Mouse (Mus musculus) neural tube, embryonic 12.5 days (tissue): ENCODE results near the gene Gpc5. TPM values are rescaled to one million over a fixed set of nuclear protein-coding genes. Genes with fewer than 3 reads are reported as not detected.

Source experiments
- ATAC-seq: fragments of 200-750 bp; cut with Nextera tagmentation; 2 replicates; pipeline ENCODE4 v1.8.0; 2017; ENCODE audit warnings: low read depth, mild to moderate bottlenecking, moderate TSS enrichment, moderate library complexity; ENCODE audit not compliant: low FRiP score
- H3K27ac ChIP-seq: fragments of 300-500 bp; sonication (generic); 2 replicates; pipeline ENCODE4 v1.5.1; 2016
- H3K27me3 ChIP-seq: fragments of 300-500 bp; sonication (generic); replicated peaks from 2 replicates; pipeline ENCODE4 v1.6.1; 2016; ENCODE audit warnings: mild to moderate bottlenecking
- H3K36me3 ChIP-seq: fragments of 300-500 bp; sonication (generic); 2 replicates; pipeline ENCODE4 v1.6.1; 2016; ENCODE audit warnings: mild to moderate bottlenecking
- H3K4me1 ChIP-seq: fragments of 300-500 bp; sonication (generic); 2 replicates; pipeline ENCODE4 v1.6.1; 2016
- H3K4me2 ChIP-seq: fragments of 300-500 bp; sonication (generic); replicated peaks from 2 replicates; pipeline ENCODE4 v1.6.1; 2016; ENCODE audit warnings: mild to moderate bottlenecking
- H3K4me3 ChIP-seq: fragments of 300-500 bp; sonication (generic); 2 replicates; pipeline ENCODE4 v1.5.1; 2016
- H3K9ac ChIP-seq: fragments of 300-500 bp; sonication (generic); 2 replicates; pipeline ENCODE4 v1.6.1; 2016; ENCODE audit warnings: mild to moderate bottlenecking
- H3K9me3 ChIP-seq: fragments of 300-500 bp; sonication (generic); 2 replicates; pipeline ENCODE4 v1.6.1; 2016; ENCODE audit warnings: mild to moderate bottlenecking
- WGBS: fragments of 180-500 bp; shearing (Covaris S2); methylation state at CpG from one replicate; pipeline ENCODE4 v1.1.7; 2016; 5-methylcytosine and 5-hydroxymethylcytosine counted together
- polyA plus RNA-seq: library from polyadenylated mRNA; unstranded; fragments of >200 nt; fragmentation: Nextera tagmentation; extraction: Ambion mirVana; gene quantifications from 2 replicates; pipeline ENCODE4 v1.2.1, GENCODE M21; 2016

Gene Gpc5
- polyA plus RNA-seq, 1 experiment from 2014 or later = 1.8 TPM

DNA sequence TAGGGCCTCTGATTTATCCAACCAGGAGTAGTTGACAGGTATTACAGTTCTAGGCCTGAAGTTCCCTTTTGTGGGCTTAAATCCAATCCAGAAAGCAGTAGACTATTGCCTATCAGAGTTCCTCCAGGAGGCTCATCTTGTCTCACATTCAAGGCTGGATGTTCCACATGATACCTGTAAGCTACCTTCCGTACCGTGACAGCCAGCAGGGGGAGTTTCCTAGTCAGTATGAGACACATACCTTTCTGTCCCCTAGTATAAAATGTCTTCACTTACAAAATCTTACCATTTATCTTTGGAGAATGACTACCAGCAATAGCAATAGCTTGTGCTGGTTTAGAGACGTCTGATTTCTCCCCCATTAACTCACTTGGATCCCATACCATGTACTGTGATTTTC lies 56.8 kb downstream of the Gpc5 start:
- H3K4me1 ChIP-seq = no peaks in the 10 kb centered on the region
- H3K9ac ChIP-seq = no peak overlapping the region
- H3K4me3 ChIP-seq = no peak overlapping the region
- 85% methylated on average over 3 of the region's 3 CpGs for WGBS
- H3K4me2 ChIP-seq = no peak overlapping the region
- no peaks in the 10 kb centered on the region for H3K9me3 ChIP-seq
- ATAC-seq = no peak
- no peaks in the 10 kb centered on the region for H3K36me3 ChIP-seq
- no peak overlapping the region for H3K27ac ChIP-seq
- H3K27me3 ChIP-seq = no peaks in the 10 kb centered on the region

DNA sequence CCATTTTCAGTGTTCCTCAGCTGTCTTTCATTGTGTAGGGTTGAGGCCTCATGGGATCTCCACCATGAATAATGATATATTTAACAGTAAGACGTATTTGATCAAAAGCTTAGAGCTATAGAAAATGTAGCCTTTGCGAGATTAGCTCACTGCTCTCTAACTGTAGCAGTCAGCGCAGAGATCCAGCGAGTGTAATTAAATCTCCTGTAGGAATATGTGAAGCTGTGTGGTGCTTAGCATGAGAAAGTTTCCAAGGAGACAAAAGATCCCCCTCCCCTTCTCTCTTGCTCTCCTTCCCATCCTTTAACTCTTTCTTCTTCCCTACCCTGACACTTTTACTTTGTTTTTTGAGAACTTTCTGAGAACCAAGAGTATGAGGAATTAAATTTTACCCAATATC lies 64.6 kb downstream of the Gpc5 start:
- H3K36me3 ChIP-seq = no peaks in the 10 kb centered on the region
- no peak overlapping the region for H3K4me2 ChIP-seq
- H3K9ac ChIP-seq = no peak overlapping the region
- no peak for ATAC-seq
- H3K27ac ChIP-seq = no peak overlapping the region
- H3K4me1 ChIP-seq = no peaks in the 10 kb centered on the region
- no peaks in the 10 kb centered on the region for H3K27me3 ChIP-seq
- no peak overlapping the region for H3K4me3 ChIP-seq
- 77% methylated on average over 4 of the region's 4 CpGs for WGBS
- no peaks in the 10 kb centered on the region for H3K9me3 ChIP-seq

DNA sequence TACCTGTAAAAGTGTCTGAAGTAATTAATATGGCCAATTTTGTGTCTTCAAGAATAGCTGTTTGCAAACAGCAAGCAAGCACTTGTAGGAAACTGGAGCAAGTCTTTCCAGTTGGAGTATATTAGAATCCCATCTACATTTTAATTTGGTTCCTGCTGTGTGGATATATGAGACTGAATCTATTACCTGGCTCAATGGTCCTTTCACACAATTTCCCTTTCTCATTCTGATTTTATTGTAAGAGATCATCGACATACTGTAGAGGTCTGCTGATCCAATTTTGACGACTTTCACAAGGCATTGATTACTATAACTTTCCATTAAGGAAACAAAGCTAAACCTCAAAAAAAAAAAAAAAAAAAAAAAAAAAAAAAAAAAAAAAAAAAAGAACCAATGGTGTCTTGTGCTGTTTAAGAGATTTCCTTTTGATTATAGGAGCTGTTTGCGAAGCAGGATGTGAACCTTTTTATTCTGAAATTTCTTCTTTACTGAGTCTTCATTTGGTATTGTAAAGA lies 85.4 kb downstream of the Gpc5 start:
- Histone ChIP-seq H3K4me3 (no peak overlapping the region), H3K27me3 (no peaks in the 10 kb centered on the region), H3K9me3 (no peaks in the 10 kb centered on the region), H3K9ac (no peak overlapping the region), H3K27ac (no peak overlapping the region), H3K4me2 (no peak overlapping the region), H3K4me1 (no peaks in the 10 kb centered on the region), H3K36me3 (no peaks in the 10 kb centered on the region)
- WGBS = 56% methylated on average over 3 of the region's 3 CpGs
- ATAC-seq = no peak

DNA sequence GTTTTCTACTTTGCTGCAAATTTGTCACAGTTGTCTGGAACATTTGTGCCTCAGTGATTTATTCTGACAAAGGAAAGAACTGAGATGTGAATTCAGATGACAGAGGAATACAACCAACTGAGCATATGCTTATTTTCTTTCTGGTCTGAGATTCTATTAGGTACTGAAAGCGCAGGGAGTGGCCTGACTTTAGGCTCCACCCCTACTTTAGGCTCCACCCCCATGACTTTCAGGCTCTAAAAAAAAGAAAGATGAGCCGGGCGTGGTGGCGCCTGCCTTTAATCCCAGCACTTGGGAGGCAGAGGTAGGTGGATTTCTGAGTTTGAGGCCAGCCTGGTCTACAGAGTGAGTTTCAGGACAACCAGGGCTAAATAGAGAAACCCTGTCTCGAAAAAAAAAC lies 87.9 kb downstream of the Gpc5 start:
- WGBS = 73% methylated on average over 5 of the region's 5 CpGs
- no peak overlapping the region for H3K4me2 ChIP-seq
- H3K4me3 ChIP-seq = no peak overlapping the region
- no peak overlapping the region for H3K27ac ChIP-seq
- no peaks in the 10 kb centered on the region for H3K4me1 ChIP-seq
- H3K9me3 ChIP-seq = no peaks in the 10 kb centered on the region
- no peak for ATAC-seq
- no peaks in the 10 kb centered on the region for H3K27me3 ChIP-seq
- no peak overlapping the region for H3K9ac ChIP-seq
- H3K36me3 ChIP-seq = no peaks in the 10 kb centered on the region

DNA sequence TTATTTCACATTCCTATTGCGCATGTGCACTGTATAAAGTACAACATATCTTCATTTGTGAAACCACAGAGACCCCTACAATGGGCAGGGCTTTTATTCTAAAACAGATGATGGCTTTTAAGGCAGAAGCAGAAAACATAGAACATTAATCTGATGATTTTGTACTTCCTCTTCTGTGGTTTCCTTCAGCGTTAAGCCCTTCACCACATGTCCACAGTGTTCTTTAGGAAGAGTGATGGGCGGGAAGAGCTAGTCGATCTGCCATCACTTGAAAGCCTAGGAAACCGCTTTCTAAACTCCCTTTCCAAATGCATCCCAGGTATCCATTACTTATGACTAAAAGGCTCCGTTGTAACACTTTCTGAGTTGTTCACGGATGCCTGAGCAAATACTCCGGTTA lies 96.2 kb downstream of the Gpc5 start:
- no peak overlapping the region for H3K27ac ChIP-seq
- no peaks in the 10 kb centered on the region for H3K4me1 ChIP-seq
- no peaks in the 10 kb centered on the region for H3K9me3 ChIP-seq
- ATAC-seq = no peak
- H3K27me3 ChIP-seq = no peaks in the 10 kb centered on the region
- 84% methylated on average over 8 of the region's 8 CpGs for WGBS
- H3K36me3 ChIP-seq = no peaks in the 10 kb centered on the region
- H3K4me3 ChIP-seq = no peak overlapping the region
- H3K9ac ChIP-seq = no peak overlapping the region
- H3K4me2 ChIP-seq = no peak overlapping the region

DNA sequence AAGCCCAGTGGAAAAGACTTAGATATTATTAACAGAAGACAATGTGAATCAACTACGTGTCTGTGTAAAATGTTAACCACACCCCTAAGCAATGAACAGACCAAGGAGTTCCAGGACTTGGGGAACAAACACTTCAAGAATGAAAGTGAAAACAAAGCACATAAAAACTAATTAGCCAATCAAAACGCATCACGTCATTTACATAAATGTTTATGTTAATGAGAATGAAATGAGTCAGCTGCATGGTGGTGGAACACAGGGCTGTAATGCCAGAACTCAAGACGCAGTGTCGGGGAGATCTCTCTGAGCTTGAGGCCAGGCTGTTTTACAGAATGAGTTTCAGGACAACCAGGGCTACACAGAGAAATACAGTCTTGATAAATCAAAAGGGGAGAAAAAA lies 136.1 kb downstream of the Gpc5 start:
- Histone ChIP-seq H3K4me2 (no peak overlapping the region), H3K9ac (no peak overlapping the region), H3K9me3 (no peaks in the 10 kb centered on the region), H3K27ac (no peak overlapping the region), H3K4me1 (no peaks in the 10 kb centered on the region), H3K27me3 (no peaks in the 10 kb centered on the region), H3K36me3 (no peaks in the 10 kb centered on the region), H3K4me3 (no peak overlapping the region)
- ATAC-seq = no peak
- WGBS = 75% methylated on average over 5 of the region's 5 CpGs

DNA sequence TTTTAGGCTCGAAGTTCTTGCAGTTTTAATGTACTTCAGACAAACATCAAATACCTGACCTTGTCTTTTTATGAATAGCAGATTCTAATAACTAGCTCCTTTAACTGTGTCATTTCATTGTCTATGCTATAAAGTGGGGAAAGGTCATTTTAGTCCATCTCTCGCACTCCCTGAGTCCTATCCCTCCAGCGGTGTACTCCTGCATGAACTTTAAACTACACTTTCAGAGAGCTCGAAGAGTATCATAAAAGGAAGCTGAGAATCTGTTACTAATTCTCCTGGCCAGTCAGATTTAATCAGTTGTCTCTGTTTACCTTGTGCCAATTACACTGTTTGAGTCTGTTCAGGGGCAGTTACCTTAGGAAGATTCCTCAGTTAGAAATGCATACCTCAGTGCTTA lies 144.4 kb downstream of the Gpc5 start:
- H3K27me3 ChIP-seq = no peaks in the 10 kb centered on the region
- H3K4me2 ChIP-seq = no peak overlapping the region
- no peak overlapping the region for H3K27ac ChIP-seq
- H3K9me3 ChIP-seq = no peaks in the 10 kb centered on the region
- H3K36me3 ChIP-seq = no peaks in the 10 kb centered on the region
- 82% methylated on average over 4 of the region's 4 CpGs for WGBS
- no peak overlapping the region for H3K4me3 ChIP-seq
- no peak overlapping the region for H3K9ac ChIP-seq
- H3K4me1 ChIP-seq = no peaks in the 10 kb centered on the region
- ATAC-seq = no peak

DNA sequence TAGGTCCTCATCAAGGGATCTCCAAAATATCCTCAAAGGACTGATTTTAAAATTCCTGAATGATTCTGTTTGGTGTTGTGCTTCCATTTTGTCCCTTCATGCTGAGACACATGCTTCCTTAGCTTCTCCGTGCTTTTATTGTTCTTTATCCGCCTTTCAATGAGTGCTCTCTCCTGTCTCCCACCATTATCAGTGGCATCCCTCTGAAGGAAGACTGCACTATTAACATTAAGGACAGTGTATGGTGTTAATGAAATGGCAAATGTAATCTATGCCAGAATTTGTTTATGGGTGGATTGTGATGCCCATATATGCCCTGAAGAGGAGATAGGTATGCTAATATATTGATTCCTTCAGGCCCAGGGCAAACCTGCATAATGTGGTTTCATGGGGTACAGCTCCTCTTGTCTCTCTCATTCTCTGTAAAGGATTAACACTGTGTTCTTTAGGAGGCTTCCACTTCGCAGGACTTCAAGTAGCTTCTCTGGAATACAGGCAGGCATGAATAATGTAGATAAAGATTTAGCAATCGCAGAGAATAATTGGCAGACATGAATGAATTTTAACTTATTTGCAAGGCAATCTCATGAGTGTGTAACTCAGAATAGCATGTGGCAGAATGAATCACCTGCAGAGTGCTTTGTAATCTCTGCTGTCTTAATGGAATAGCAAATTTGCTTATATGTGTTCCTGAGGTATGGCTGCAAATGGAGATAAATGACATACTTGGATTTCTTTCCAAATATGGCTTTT lies 148.8 kb downstream of the Gpc5 start:
- H3K36me3 ChIP-seq = no peaks in the 10 kb centered on the region
- ATAC-seq = no peak
- H3K27me3 ChIP-seq = no peaks in the 10 kb centered on the region
- no peaks in the 10 kb centered on the region for H3K9me3 ChIP-seq
- H3K4me2 ChIP-seq = no peak overlapping the region
- no peaks in the 10 kb centered on the region for H3K4me1 ChIP-seq
- H3K9ac ChIP-seq = no peak overlapping the region
- 76% methylated on average over 4 of the region's 4 CpGs for WGBS
- H3K27ac ChIP-seq = no peak overlapping the region
- no peak overlapping the region for H3K4me3 ChIP-seq

DNA sequence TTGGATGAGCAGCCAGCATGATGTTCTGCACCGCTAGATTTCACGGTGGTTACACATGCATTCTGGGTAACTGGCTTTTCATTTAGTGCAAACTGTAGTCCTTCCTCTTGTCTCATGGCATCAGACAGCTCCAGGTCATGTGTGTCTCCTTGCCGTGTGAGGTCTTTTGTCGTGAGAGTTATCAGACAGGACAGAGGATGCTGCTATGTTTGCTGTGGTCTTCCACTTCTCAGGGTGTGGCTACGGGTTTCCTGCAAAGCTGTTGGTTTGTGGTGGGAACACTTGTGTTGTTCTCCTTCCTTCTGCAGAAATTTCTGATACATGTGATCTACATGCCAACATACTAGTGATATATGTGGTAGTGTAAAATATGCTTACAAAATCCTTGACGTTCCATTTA lies 158.5 kb downstream of the Gpc5 start:
- no peaks in the 10 kb centered on the region for H3K27me3 ChIP-seq
- no peak overlapping the region for H3K27ac ChIP-seq
- no peak overlapping the region for H3K9ac ChIP-seq
- ATAC-seq = no peak
- no peak overlapping the region for H3K4me2 ChIP-seq
- no peaks in the 10 kb centered on the region for H3K36me3 ChIP-seq
- 93% methylated on average over 6 of the region's 6 CpGs for WGBS
- no peak overlapping the region for H3K4me3 ChIP-seq
- H3K9me3 ChIP-seq = no peaks in the 10 kb centered on the region
- no peaks in the 10 kb centered on the region for H3K4me1 ChIP-seq

DNA sequence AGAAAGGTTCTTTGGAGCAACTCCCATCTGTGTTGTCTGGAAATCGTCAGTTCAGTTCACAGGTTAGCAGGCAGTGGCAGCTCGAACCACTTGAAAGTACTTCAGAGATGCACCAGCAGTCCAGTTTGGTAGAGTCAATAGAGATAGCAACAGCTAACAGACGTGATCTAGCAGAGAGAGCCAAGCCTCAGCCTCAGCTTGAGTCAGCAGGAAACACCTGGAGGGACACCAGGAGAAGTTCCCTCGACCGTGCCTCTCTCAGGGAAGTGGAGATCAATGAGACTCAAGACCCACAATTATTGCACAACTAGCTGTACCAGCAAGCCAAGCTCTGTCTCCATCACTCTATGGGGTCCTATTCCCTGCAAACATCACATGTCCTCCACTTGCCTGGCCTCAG lies 159.8 kb downstream of the Gpc5 start:
- H3K27me3 ChIP-seq = no peaks in the 10 kb centered on the region
- no peak overlapping the region for H3K27ac ChIP-seq
- no peak overlapping the region for H3K4me3 ChIP-seq
- no peak for ATAC-seq
- no peak overlapping the region for H3K4me2 ChIP-seq
- H3K9ac ChIP-seq = no peak overlapping the region
- no peaks in the 10 kb centered on the region for H3K4me1 ChIP-seq
- H3K36me3 ChIP-seq = no peaks in the 10 kb centered on the region
- H3K9me3 ChIP-seq = no peaks in the 10 kb centered on the region
- WGBS = 76% methylated on average over 5 of the region's 5 CpGs

DNA sequence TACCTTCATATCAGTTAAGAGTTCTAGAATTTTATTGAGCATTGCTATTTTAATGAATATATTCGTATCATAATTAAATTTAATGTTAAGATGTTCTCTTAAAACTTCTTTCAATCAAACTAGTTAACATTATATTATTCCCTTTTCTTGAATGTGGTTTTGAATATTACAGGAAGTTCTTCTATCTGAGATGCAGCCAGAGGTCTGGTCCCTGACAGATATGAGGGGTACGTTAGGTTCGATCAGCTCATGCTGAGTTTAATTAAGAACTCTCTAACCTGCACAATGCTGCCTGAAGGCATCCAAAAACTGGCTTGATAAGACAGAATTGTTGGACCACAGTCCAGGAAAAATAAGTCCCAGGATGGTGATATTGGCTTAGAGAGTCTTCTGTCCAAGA lies 161.1 kb downstream of the Gpc5 start:
- Histone ChIP-seq H3K9ac (no peak overlapping the region), H3K27me3 (no peaks in the 10 kb centered on the region), H3K36me3 (no peaks in the 10 kb centered on the region), H3K27ac (no peak overlapping the region), H3K4me2 (no peak overlapping the region), H3K4me3 (no peak overlapping the region), H3K9me3 (no peaks in the 10 kb centered on the region), H3K4me1 (no peaks in the 10 kb centered on the region)
- WGBS = 91% methylated on average over 3 of the region's 3 CpGs
- ATAC-seq = no peak

DNA sequence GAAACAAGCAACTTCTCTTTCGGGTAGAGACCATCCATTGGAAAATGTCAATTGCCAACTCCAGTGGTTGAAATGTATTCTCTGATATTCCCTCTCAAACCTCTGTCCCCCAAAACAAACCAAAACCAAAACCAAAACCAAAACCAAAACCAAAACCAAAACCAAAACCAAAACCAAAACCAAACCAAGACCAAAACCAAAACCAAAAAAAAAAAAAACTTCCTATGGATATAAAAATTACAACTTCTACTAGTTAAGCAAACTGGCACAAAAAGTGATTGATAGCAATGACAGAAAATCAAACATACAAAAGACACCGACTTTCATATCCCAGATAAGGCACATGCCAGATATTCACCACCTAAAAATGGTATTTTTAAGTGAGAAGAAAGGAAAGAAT lies 161.7 kb downstream of the Gpc5 start:
- no peak overlapping the region for H3K9ac ChIP-seq
- H3K36me3 ChIP-seq = no peaks in the 10 kb centered on the region
- H3K27ac ChIP-seq = no peak overlapping the region
- no peak for ATAC-seq
- H3K9me3 ChIP-seq = no peaks in the 10 kb centered on the region
- 83% methylated on average over 2 of the region's 2 CpGs for WGBS
- no peak overlapping the region for H3K4me2 ChIP-seq
- no peak overlapping the region for H3K4me3 ChIP-seq
- no peaks in the 10 kb centered on the region for H3K4me1 ChIP-seq
- no peaks in the 10 kb centered on the region for H3K27me3 ChIP-seq

DNA sequence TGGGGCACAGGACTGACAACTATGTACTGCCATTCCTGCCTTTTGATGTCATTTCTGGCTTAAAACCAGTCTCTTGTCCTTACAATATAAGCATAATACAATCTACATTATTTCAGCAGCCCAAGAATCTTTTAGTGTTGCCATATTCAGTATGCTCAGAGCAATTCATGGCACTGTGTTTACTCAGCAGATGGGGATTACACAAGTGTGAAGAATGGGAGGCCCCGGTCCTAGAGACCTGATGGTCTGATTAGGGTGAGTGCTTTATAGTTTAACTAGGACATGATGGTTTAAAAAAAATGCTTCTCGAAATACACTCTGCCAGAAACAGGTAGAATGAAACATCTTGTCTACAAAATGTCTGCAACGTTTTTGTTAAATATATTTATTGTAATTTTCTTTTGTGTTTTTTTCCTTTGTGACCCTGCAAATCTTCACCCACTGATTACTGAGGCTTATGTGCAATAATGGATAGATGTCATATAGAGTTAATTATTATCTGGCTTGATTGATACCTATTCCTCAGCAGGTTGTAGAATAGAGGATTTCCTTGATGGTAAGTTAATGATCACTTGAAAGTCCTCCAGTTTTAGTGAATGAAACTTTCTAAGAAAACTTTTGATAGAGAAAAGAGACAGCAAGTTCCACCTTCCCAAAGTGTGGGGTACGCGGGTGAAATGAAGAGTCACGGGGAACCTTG lies 177.8 kb downstream of the Gpc5 start:
- no peak overlapping the region for H3K27ac ChIP-seq
- ATAC-seq = no peak
- WGBS = 91% methylated on average over 6 of the region's 6 CpGs
- H3K4me3 ChIP-seq = no peak overlapping the region
- no peak overlapping the region for H3K4me2 ChIP-seq
- H3K27me3 ChIP-seq = no peaks in the 10 kb centered on the region
- H3K4me1 ChIP-seq = no peaks in the 10 kb centered on the region
- H3K36me3 ChIP-seq = no peaks in the 10 kb centered on the region
- H3K9me3 ChIP-seq = no peaks in the 10 kb centered on the region
- H3K9ac ChIP-seq = no peak overlapping the region
